Mouse (Mus musculus) MEL (cell line): ENCODE data around the gene Rabgap1l. TPM values are rescaled to one million over a fixed set of nuclear protein-coding genes. Genes with fewer than 3 reads are reported as not detected.

Source experiments
- DNase-seq: peaks from one replicate; pipeline ENCODE4 v3.0.0; 2011; ENCODE audit warnings: low read depth, low spot score
- H3K27ac ChIP-seq: 2 replicates; pipeline ENCODE4 v1.5.1; 2012; ENCODE audit warnings: low read depth, mild to moderate bottlenecking, control low read depth, low read length, moderate library complexity; ENCODE audit not compliant: control insufficient read depth
- H3K27me3 ChIP-seq, 2 experiments: fragments of 150-350 bp in 1 of 2; sonication (generic) in 1 of 2; 2 replicates each; pipeline ENCODE4 v1.6.1; 2012; ENCODE audit warnings: low read length in 2 of 2, mild to moderate bottlenecking in 2 of 2, improper control_type of control experiment in 1 of 2, moderate library complexity in 1 of 2; ENCODE audit not compliant: insufficient read depth in 2 of 2, control insufficient read depth in 1 of 2
- H3K36me3 ChIP-seq, 2 experiments: 2 replicates each; pipeline ENCODE4 v1.6.1; 2012 to 2014; ENCODE audit warnings: low read length in 2 of 2, improper control_type of control experiment in 1 of 2, inconsistent platforms in 1 of 2, mild to moderate bottlenecking in 1 of 2; ENCODE audit not compliant: insufficient read depth in 2 of 2, control insufficient read depth in 1 of 2
- H3K4me1 ChIP-seq, 2 experiments: fragments of 150-350 bp in 1 of 2; sonication (generic) in 1 of 2; 2 replicates each; pipeline ENCODE4 v1.6.1; 2012; ENCODE audit warnings: low read length in 2 of 2, improper control_type of control experiment in 1 of 2, mild to moderate bottlenecking in 1 of 2; ENCODE audit not compliant: insufficient read depth in 2 of 2, control insufficient read depth in 1 of 2
- H3K4me3 ChIP-seq, 2 experiments: fragments of 150-350 bp in 1 of 2; sonication (generic) in 1 of 2; 2 replicates each; pipeline ENCODE4 v1.5.1; 2012; ENCODE audit warnings: low read depth in 2 of 2, low read length in 2 of 2, mild to moderate bottlenecking in 2 of 2, moderate library complexity in 2 of 2, control low read depth in 1 of 2, improper control_type of control experiment in 1 of 2; ENCODE audit not compliant: control insufficient read depth in 1 of 2, insufficient read depth in 1 of 2
- H3K79me2 ChIP-seq: 2 replicates; pipeline ENCODE4 v1.6.1; 2012; ENCODE audit warnings: mild to moderate bottlenecking, low read length, moderate library complexity; ENCODE audit not compliant: control insufficient read depth, poor library complexity, insufficient read depth
- H3K9ac ChIP-seq: 2 replicates; pipeline ENCODE4 v1.6.1; 2012; ENCODE audit warnings: low read depth, mild to moderate bottlenecking, control low read depth, low read length, moderate library complexity; ENCODE audit not compliant: control insufficient read depth, poor library complexity, severe bottlenecking
- H3K9me3 ChIP-seq: fragments of 150-350 bp; sonication (generic); replicated peaks from 2 replicates; pipeline ENCODE4 v1.6.1; 2012; ENCODE audit warnings: mild to moderate bottlenecking, low read length, improper control_type of control experiment, moderate library complexity; ENCODE audit not compliant: insufficient read depth
- BHLHE40 ChIP-seq: IDR thresholded peaks from 2 replicates; pipeline ENCODE4 v1.6.1; 2012; ENCODE audit warnings: low read depth, mild to moderate bottlenecking, inconsistent platforms, low read length, improper control_type of control experiment, borderline replicate concordance
- CHD2 ChIP-seq: IDR thresholded peaks from 2 replicates; pipeline ENCODE4 v1.6.1; 2011; ENCODE audit warnings: low read length, improper control_type of control experiment
- CTCF ChIP-seq, 3 experiments: IDR thresholded peaks in 2 of 3; conservative IDR thresholded peaks in 1 of 3; 2 replicates each; pipeline ENCODE4 v1.5.1; 2011 to 2012; ENCODE audit warnings: low read length in 3 of 3, low read depth in 2 of 3, mild to moderate bottlenecking in 2 of 3, improper control_type of control experiment in 1 of 3, inconsistent platforms in 1 of 3, mixed read lengths in 1 of 3, moderate library complexity in 1 of 3; ENCODE audit not compliant: control insufficient read depth in 1 of 3, insufficient read depth in 1 of 3, poor library complexity in 1 of 3, severe bottlenecking in 1 of 3
- E2F4 ChIP-seq: IDR thresholded peaks from 2 replicates; pipeline ENCODE4 v1.6.1; 2011; ENCODE audit warnings: low read depth, low read length, improper control_type of control experiment, borderline replicate concordance
- ELF1 ChIP-seq: IDR thresholded peaks from 2 replicates; pipeline ENCODE4 v1.6.1; 2014; ENCODE audit warnings: low read depth, mild to moderate bottlenecking, inconsistent platforms, low read length, improper control_type of control experiment, moderate library complexity
- EP300 ChIP-seq, 2 experiments: IDR thresholded peaks; 2 replicates each; pipeline ENCODE4 v1.6.1; 2011; ENCODE audit warnings: improper control_type of control experiment in 2 of 2, low read length in 2 of 2, low read depth in 1 of 2, mild to moderate bottlenecking in 1 of 2
- HCFC1 ChIP-seq: IDR thresholded peaks from 2 replicates; pipeline ENCODE4 v1.6.1; 2012; ENCODE audit warnings: low read depth, mild to moderate bottlenecking, inconsistent platforms, low read length, improper control_type of control experiment, moderate library complexity
- KAT2A ChIP-seq: conservative IDR thresholded peaks from 2 replicates; pipeline ENCODE4 v1.6.1; 2012; ENCODE audit warnings: low read depth, low read length, improper control_type of control experiment, inconsistent platforms
- MAFK ChIP-seq: IDR thresholded peaks from 2 replicates; pipeline ENCODE4 v1.6.1; 2011; ENCODE audit warnings: low read depth, mild to moderate bottlenecking, low read length, improper control_type of control experiment, borderline replicate concordance
- MAX ChIP-seq: IDR thresholded peaks from 2 replicates; pipeline ENCODE4 v1.6.1; 2011; ENCODE audit warnings: low read length, improper control_type of control experiment
- MAZ ChIP-seq: IDR thresholded peaks from 2 replicates; pipeline ENCODE4 v1.6.1; 2012; ENCODE audit warnings: low read depth, mild to moderate bottlenecking, inconsistent platforms, low read length, improper control_type of control experiment
- MEF2A ChIP-seq: IDR thresholded peaks from 2 replicates; pipeline ENCODE4 v1.6.1; 2014; ENCODE audit warnings: low read depth, mild to moderate bottlenecking, inconsistent platforms, low read length, improper control_type of control experiment; ENCODE audit not compliant: poor library complexity, insufficient replicate concordance, severe bottlenecking; ENCODE audit errors: extremely low read depth
- MXI1 ChIP-seq: IDR thresholded peaks from 2 replicates; pipeline ENCODE4 v1.6.1; 2011; ENCODE audit warnings: mild to moderate bottlenecking, low read depth, low read length, improper control_type of control experiment
- MYB ChIP-seq: IDR thresholded peaks from 2 replicates; pipeline ENCODE4 v1.6.1; 2011; ENCODE audit warnings: mild to moderate bottlenecking, low read depth, low read length, improper control_type of control experiment
- MYC ChIP-seq: IDR thresholded peaks from 2 replicates; pipeline ENCODE4 v1.6.1; 2011; ENCODE audit warnings: low read depth, mild to moderate bottlenecking, low read length, improper control_type of control experiment, moderate library complexity
- NELFE ChIP-seq: IDR thresholded peaks from 2 replicates; pipeline ENCODE4 v1.6.1; 2011; ENCODE audit warnings: low read depth, low read length, improper control_type of control experiment
- NRF1 ChIP-seq: IDR thresholded peaks from 2 replicates; pipeline ENCODE4 v1.6.1; 2014; ENCODE audit warnings: low read depth, mild to moderate bottlenecking, inconsistent platforms, low read length, improper control_type of control experiment, moderate library complexity; ENCODE audit not compliant: poor library complexity, insufficient read depth, severe bottlenecking
- POLR2A ChIP-seq, 2 experiments: IDR thresholded peaks; 2 replicates each; pipeline ENCODE4 v1.6.1; 2011 to 2012; ENCODE audit warnings: low read length in 2 of 2, mild to moderate bottlenecking in 2 of 2, control low read depth in 1 of 2, improper control_type of control experiment in 1 of 2, low read depth in 1 of 2, moderate library complexity in 1 of 2; ENCODE audit not compliant: control insufficient read depth in 1 of 2, insufficient read depth in 1 of 2, poor library complexity in 1 of 2
- POLR2AphosphoS2 ChIP-seq: IDR thresholded peaks from 2 replicates; pipeline ENCODE4 v1.6.1; 2011; ENCODE audit warnings: low read length, improper control_type of control experiment
- RAD21 ChIP-seq: IDR thresholded peaks from 2 replicates; pipeline ENCODE4 v1.6.1; 2011; ENCODE audit warnings: mild to moderate bottlenecking, low read depth, low read length, improper control_type of control experiment
- SIN3A ChIP-seq: IDR thresholded peaks from 2 replicates; pipeline ENCODE4 v1.6.1; 2012; ENCODE audit warnings: low read length, improper control_type of control experiment, inconsistent platforms
- SMC3 ChIP-seq: IDR thresholded peaks from 2 replicates; pipeline ENCODE4 v1.6.1; 2011; ENCODE audit warnings: low read depth, low read length, improper control_type of control experiment
- TAL1 ChIP-seq: IDR thresholded peaks from 2 replicates; pipeline ENCODE4 v1.6.1; 2012; ENCODE audit warnings: mild to moderate bottlenecking, inconsistent platforms, low read length, moderate library complexity, mixed read lengths
- TBP ChIP-seq: IDR thresholded peaks from 2 replicates; pipeline ENCODE4 v1.8.0; 2011; ENCODE audit warnings: low read depth, low read length, improper control_type of control experiment
- UBTF ChIP-seq: IDR thresholded peaks from 2 replicates; pipeline ENCODE4 v1.6.1; 2012; ENCODE audit warnings: low read depth, mild to moderate bottlenecking, inconsistent platforms, low read length, improper control_type of control experiment, moderate library complexity, borderline replicate concordance; ENCODE audit not compliant: insufficient read depth
- USF1 ChIP-seq: IDR thresholded peaks from 2 replicates; pipeline ENCODE4 v1.6.1; 2014; ENCODE audit warnings: low read depth, mild to moderate bottlenecking, inconsistent platforms, low read length, improper control_type of control experiment, moderate library complexity
- USF2 ChIP-seq, 2 experiments: IDR thresholded peaks; 2 replicates each; pipeline ENCODE4 v1.6.1; 2011 to 2012; ENCODE audit warnings: improper control_type of control experiment in 2 of 2, low read length in 2 of 2, borderline replicate concordance in 1 of 2, inconsistent platforms in 1 of 2, low read depth in 1 of 2, mild to moderate bottlenecking in 1 of 2; ENCODE audit not compliant: insufficient read depth in 1 of 2
- ZC3H11A ChIP-seq: IDR thresholded peaks from 2 replicates; pipeline ENCODE4 v1.6.1; 2012; ENCODE audit warnings: low read depth, mild to moderate bottlenecking, inconsistent platforms, low read length, improper control_type of control experiment
- ZKSCAN1 ChIP-seq: IDR thresholded peaks from 2 replicates; pipeline ENCODE4 v1.6.1; 2012; ENCODE audit warnings: low read depth, mild to moderate bottlenecking, inconsistent platforms, low read length, improper control_type of control experiment, moderate library complexity
- ZNF384 ChIP-seq: IDR thresholded peaks from 2 replicates; pipeline ENCODE4 v1.6.1; 2012; ENCODE audit warnings: low read depth, mild to moderate bottlenecking, inconsistent platforms, low read length, improper control_type of control experiment
- polyA plus RNA-seq, 2 experiments: library from polyadenylated mRNA; stranded (reverse) in 1 of 2; unstranded in 1 of 2; fragments of >175 nt in 1 of 2; fragments of >200 nt in 1 of 2; gene quantifications; 2 replicates each; pipeline versions ENCODE4 v1.2.1 to v1.2.4; 2012; ENCODE audit warnings: low replicate concordance in 2 of 2, low read depth in 1 of 2; ENCODE audit not compliant: insufficient read length in 2 of 2, insufficient read depth in 1 of 2, missing spikeins in 1 of 2
- total RNA-seq: library from RNA; depleted of rRNA; stranded (reverse); fragments of 300-350 nt; gene quantifications from 2 replicates; pipeline ENCODE4 v1.2.3, GENCODE M21; 2012

The Rabgap1l gene
- total and polyA plus RNA-seq, 3 experiments: 24.1 to 26.2 TPM; not detected in 1

DNA sequence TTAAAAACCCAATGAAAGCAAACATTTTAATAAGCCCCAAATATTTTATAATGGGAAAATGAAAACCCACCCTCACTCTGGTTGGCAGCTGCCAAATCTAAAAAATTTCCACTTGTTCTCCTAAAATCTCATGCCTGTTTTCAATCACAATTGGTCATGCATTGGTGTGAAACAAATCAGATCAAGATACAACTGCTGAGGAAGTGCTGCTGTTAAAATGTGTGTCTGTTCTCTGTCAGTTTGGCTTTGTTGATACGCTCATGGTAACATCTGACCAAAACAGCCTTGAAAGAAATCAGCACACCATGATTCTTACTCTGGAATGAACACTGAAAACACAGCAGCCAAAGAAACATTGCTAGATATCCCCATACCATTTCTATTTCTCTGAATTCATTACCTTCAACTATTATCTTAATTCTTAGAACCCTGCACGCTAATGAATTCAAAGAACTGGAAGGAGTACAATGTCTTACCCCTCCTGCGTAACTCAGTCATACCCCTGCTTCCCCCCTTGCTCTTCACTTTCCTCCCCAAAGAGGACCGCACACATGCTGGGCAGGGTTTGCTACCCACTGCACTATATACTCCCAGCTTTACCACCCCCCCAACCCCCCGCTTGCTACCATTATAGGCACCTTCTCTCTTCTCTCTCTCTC, 375.7 kb downstream of the Rabgap1l start:
- no peak for TF ChIP-seq ZC3H11A
- no peak for TF ChIP-seq POLR2AphosphoS2
- no peak for TF ChIP-seq TAL1
- TF ChIP-seq USF1: no peak
- no peak for TF ChIP-seq SMC3
- TF ChIP-seq MAZ: no peak
- no peak for TF ChIP-seq ELF1
- TF ChIP-seq MYC: no peak
- no peak for TF ChIP-seq EP300 (IDR thresholded peaks at IDR 0.05; ENCODE audit: low read depth in 1 of 2, low read length in 2 of 2)
- no peak for TF ChIP-seq E2F4
- TF ChIP-seq SIN3A: no peak
- TF ChIP-seq ZKSCAN1: no peak
- TF ChIP-seq CHD2: no peak
- TF ChIP-seq USF2 (IDR thresholded peaks at IDR 0.05; ENCODE audit: borderline replicate concordance in 1 of 2, insufficient read depth in 1 of 2, low read depth in 1 of 2, low read length in 2 of 2): no peak
- no peak for TF ChIP-seq ZNF384
- no peak for TF ChIP-seq MAX
- no peak for TF ChIP-seq UBTF
- TF ChIP-seq HCFC1: no peak
- no peak for TF ChIP-seq NELFE
- no peak for TF ChIP-seq MXI1
- DNase-seq: no peak
- Histone ChIP-seq H3K4me1 (no peaks in the 10 kb centered on the region), H3K9me3 (no peaks in the 10 kb centered on the region), H3K9ac (no peak overlapping the region), H3K79me2 (no peaks in the 10 kb centered on the region), H3K27me3 (no peaks in the 10 kb centered on the region), H3K4me3 (no peak overlapping the region), H3K27ac (no peak overlapping the region), H3K36me3 (no peaks in the 10 kb centered on the region; a peak in 1 of 4 replicates)

DNA sequence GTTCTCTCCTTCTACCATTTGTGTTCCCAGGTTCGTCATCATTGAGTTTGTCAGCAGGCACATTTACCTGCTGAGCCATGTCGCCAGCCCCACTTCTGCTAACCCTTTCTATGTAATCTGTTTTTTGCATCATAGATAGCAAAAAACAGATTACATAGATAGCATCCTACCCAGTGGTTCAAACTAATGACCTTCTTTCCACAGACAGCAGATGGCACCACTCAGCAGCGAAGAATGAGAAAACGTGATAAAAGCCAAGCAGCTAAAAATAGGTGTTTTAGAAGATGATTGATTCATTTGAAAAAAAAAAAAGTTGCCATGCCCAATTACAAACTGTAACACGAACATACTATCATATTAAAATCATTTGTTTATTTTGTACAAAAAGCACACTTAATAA, 382.2 kb downstream of the Rabgap1l start:
- peak; percentile 22 for DNase-seq
- no peak overlapping the region for H3K9ac ChIP-seq
- no peaks in the 10 kb centered on the region for H3K9me3 ChIP-seq
- H3K27me3 ChIP-seq: no peaks in the 10 kb centered on the region
- no peaks in the 10 kb centered on the region for H3K4me1 ChIP-seq
- no peak overlapping the region for H3K27ac ChIP-seq
- H3K36me3 ChIP-seq: no peaks in the 10 kb centered on the region; a peak in 1 of 4 replicates
- H3K4me3 ChIP-seq: no peak overlapping the region
- no peaks in the 10 kb centered on the region for H3K79me2 ChIP-seq
- TF ChIP-seq MEF2A: no peak
- TF ChIP-seq USF1: no peak
- TF ChIP-seq BHLHE40: no peak
- no peak for TF ChIP-seq MAZ
- peak in 1 of 3 experiments; percentile 42; a peak in 2 of 6 replicates for TF ChIP-seq CTCF (IDR thresholded peaks at IDR 0.05 in 2 of 3, conservative IDR thresholded peaks at IDR 0.05 in 1 of 3; ENCODE audit: control insufficient read depth in 1 of 3, insufficient read depth in 1 of 3, low read depth in 2 of 3, low read length in 3 of 3, poor library complexity in 1 of 3, severe bottlenecking in 1 of 3)
- TF ChIP-seq POLR2A (IDR thresholded peaks at IDR 0.05; ENCODE audit: control insufficient read depth in 1 of 2, insufficient read depth in 1 of 2, low read depth in 1 of 2, low read length in 2 of 2, poor library complexity in 1 of 2): no peak
- TF ChIP-seq ZKSCAN1: no peak
- no peak for TF ChIP-seq MYB
- no peak for TF ChIP-seq CHD2
- no peak for TF ChIP-seq KAT2A
- peak; percentile 24; the same call in 1 of the 2 replicates for TF ChIP-seq ZC3H11A
- TF ChIP-seq SMC3: peak; percentile 55
- TF ChIP-seq NRF1: no peak
- peak; percentile 29 for TF ChIP-seq RAD21
- TF ChIP-seq ZNF384: 0 out of 2 replicates have a peak, but pooled peaks have one; percentile 36
- no peak for TF ChIP-seq NELFE
- TF ChIP-seq USF2 (IDR thresholded peaks at IDR 0.05; ENCODE audit: borderline replicate concordance in 1 of 2, insufficient read depth in 1 of 2, low read depth in 1 of 2, low read length in 2 of 2): no peak
- no peak for TF ChIP-seq EP300 (IDR thresholded peaks at IDR 0.05; ENCODE audit: low read depth in 1 of 2, low read length in 2 of 2)
- TF ChIP-seq MXI1: no peak
- no peak for TF ChIP-seq TBP
- no peak for TF ChIP-seq MAFK
